Mouse (Mus musculus) CH12F3 (cell line): ENCODE results near the gene Ankrd40.

ENCODE experiments used
- in situ Hi-C: fragments of 300-500 bp; cut with MboI; formaldehyde crosslinking; loops from 2 replicates; pipeline ENCODE4 v1.14.3; 2020; ENCODE audit warnings: low sequenced_read_pairs

Gene Ankrd40

GRCm38 (mm10) chr11:94327693-94328643, at the start of gene Ankrd40:
Ankrd40 (plus strand) TSS chr11:94328001.
- in situ Hi-C loops, result no loop called here

DNA sequence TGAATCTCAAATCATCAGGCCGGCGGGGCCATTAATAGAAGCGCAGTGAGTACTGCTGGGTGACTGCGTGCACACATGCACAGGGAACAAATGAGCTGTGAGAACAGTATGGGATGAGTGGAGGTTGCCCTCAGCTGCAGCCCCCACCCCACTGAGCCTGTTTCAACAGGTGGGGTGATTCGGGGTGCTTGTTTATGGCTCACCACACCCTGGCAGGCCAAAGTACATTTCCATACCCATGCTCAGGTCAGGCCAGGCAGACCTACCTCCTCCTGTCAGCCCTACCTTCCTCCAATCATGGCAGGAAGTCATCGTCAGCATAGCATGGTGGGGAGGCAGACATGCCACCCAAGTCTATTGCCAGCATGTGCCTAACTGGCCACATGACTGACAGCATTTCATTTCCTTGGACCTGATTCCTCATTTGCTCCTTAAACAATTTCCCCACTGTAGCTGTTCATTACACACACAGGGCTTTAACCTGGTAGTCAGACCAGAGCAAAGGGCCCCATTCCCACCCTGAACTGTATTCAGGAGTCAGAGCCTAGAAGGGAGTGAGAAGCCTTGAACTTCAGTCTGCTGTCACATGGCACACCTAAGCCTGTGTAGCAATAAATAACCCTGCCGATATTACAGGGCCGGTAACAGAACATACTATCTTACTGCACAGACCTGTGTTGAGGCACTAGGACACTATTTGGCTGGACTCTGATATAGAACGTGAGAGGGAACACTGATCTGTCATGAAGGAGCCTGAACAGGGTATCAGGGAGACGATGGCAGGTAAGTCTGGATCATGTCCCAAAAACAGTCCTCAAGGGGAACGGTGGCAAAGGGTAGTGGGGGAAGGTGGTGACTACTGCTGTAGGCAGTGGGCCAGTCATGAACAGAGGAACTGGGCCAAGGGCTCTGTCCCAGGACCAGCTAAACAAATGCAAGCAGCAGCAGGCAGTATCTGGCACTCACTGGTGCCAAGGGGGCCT, 46.3 kb upstream of the Ankrd40 start, which contains the start of gene Gm21885:
TSS of gene Gm21885 (plus strand) at position 675 of the 983 bp plus-strand sequence.
- in situ Hi-C loops, result no loop called here

DNA sequence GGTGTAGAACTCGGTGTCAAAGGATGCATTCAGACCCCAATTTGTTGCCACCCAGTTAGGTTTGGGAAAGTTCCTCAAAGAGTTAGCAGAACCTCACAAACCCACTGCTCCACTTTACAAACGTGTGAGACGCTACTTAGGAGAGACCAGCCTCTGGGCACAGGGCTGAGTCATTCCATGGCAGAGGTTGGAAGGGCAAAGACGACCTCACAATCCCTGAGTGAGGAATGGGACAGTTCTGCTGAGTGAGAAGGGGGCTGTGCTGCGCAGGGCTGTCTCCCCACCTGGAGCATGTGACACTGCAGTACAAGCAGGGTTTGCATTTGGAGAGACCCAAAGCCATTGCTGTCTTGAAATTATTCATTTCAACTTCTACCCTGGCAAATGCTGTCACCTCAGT, 45.5 kb upstream of the Ankrd40 start:
- in situ Hi-C loops, result no loop called here

GRCm38 (mm10) chr11:94283536-94284099, 44.2 kb upstream of the Ankrd40 start:
- in situ Hi-C loops, result no loop called here

GRCm38 (mm10) chr11:94285886-94286574, 41.8 kb upstream of the Ankrd40 start:
- in situ Hi-C loops, result loop anchor here (5.0 kb wide), 1 partner anchor 49 kb away; no protein-coding TSS in a partner anchor

DNA sequence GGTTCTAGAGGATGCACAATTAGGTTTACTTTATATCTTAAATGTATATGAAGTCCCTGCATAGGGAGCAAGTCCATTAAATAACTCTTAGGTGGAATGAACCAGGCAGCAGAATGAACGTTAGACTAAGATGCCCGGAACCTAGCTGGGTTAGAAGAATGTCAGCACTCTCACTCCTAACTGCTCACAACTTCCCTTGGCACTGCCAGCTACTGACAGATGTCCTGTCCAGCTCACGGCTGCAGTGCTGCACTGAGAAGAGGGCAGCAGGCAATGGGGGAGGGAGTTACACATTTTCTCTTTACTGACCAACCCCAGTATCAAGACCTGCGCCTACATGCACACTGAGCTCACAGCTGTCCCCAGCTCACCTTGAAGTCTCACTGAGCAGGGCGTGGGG, 40.7 kb upstream of the Ankrd40 start:
- in situ Hi-C loops, result loop anchor here (5.0 kb wide), 1 partner anchor 50 kb away; no protein-coding TSS in a partner anchor

DNA sequence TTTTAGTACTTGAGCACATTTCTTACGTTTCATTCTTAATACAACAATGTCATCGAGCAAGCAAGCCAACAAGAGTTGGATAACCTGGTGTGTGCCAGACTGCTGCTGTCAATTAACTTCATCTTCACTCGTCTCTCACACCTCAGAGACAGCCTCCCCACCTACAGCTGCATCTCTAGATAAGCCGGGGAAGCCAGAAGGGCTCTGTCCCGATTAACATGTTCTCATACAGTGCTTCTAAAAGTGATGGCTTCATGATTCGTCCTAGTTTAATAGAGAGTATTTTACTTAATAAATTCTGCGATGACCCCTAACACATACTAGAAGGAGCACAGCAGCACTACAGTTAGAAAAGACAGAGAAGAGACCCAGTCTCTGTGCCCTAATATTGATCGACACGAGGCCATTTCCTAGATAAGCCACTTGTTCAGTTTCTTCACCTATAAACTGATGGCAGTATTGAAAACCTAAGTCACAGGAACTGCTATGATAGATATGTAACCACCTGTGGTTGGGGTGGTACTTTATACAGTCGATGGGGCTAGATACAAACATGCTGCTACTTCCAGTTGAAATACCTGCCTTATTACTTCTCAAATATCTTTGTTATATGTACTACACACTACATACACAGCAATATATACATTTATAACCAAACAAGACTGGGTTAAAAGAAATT, 37.6 kb upstream of the Ankrd40 start:
- in situ Hi-C loops, result no loop called here

DNA sequence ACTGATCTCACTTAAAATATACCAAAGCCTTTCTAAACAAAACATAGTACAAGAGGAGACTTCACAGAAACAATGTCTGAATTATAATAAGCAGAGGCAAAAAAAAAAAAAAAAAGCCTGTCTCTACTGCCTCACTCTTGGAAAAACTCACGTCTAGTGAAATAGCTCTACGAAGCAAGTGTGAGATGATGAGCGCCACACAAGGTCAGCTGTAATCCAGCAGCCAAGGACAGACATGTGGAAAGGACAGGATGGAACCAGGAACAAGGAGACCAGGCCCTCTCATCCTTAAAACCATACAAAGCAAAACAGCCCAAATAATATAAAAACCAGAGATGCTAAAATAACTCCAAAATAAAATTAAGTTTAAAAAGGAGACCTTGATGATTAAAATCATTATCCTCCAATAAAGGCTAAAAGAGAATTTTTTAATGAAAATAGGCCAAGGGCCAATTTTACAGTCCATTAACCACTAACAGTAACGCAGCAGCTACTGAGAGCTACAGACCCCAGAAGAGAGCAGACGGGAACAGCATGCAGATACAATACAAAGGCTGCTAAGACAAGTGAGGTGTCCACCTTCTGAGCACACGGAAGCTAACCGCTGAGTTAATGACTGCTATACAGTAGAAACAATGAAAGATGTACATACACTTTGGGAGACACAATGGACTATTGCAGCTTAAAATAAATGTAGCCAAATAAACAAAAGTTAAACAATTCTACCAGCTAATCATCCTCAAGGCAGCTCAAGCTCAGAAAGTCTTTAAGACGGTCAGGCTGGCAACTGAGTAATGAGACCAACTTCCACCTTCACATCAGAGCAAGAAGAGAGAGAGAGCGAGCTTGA, 32.6 kb upstream of the Ankrd40 start:
- in situ Hi-C loops, result no loop called here

DNA sequence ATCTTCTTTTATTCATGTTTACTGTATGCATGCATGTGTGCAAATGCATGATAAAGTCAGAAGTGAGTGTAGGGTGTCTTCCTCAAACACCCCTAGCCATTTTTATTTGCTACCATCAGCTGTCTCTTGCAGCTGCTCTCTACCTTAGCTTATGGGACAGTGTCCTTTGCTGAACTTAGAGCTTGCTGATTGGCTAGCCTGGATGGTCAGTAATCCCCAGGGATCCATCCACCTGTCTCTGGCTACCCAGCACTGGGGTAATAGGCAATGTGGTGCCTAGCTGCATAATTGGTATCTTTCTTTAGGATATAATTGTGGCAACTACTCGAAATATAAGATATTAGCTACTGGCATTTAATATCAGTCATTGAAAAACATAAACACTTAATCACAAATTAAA, 15.1 kb upstream of the Ankrd40 start:
- in situ Hi-C loops, result no loop called here

- in situ Hi-C loops, result no loop called here
Observed at GRCm38 (mm10) chr11:94314098-94314652, 13.6 kb upstream of the Ankrd40 start.

DNA sequence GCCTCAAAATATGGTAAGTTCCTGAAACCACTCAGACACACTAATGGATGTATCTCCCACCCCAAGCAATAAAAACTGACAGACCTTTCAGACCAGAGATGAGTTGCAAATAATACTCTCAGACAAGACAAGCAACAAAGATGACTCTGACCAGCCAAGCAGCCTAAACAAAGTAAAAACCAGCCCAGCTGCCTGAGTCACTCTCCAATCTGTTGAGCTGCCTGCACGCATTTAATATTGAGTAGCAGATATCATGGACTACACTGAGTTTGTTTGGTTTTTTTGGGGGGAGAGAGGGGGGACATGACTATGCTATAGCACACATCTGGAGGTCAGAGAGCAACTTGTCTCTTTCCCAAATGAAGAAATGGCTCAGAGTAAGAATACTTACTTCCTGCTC, 12.5 kb upstream of the Ankrd40 start:
- in situ Hi-C loops, result no loop called here

- in situ Hi-C loops, result no loop called here
Observed at GRCm38 (mm10) chr11:94316528-94316927, 11.3 kb upstream of the Ankrd40 start.

- in situ Hi-C loops, result no loop called here
Observed at GRCm38 (mm10) chr11:94317014-94317413, 10.8 kb upstream of the Ankrd40 start.

- in situ Hi-C loops, result no loop called here
Observed at GRCm38 (mm10) chr11:94317515-94317914, 10.3 kb upstream of the Ankrd40 start.

DNA sequence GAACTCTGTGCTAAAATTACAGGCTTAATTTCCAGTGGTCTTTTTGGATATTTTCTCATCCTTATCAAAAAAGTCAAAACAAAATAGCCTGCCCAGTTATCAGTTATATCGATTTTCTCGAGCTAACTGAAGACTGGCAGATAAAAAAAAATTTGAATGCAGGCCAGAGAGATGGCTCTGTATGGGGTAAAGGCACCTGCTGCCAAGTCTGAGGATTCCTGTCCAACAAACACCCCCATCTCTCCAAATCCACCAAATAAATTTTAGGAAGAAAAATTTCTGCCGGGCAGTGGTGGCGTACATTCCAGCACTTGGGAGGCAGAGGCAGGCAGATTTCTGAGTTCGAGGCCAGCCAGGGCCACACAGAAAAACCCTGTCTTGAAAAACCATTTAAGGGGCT, 9.7 kb upstream of the Ankrd40 start:
- in situ Hi-C loops, result no loop called here

GRCm38 (mm10) chr11:94320969-94321930, 6.6 kb upstream of the Ankrd40 start:
- in situ Hi-C loops, result no loop called here

GRCm38 (mm10) chr11:94321931-94322400, 5.8 kb upstream of the Ankrd40 start, which contains the start of gene Luc7l3:
Luc7l3 (minus strand) TSS chr11:94321988.
- in situ Hi-C loops, result no loop called here
